ENCODE assay signal across 10 mouse cellular contexts in the genomic region with DNA sequence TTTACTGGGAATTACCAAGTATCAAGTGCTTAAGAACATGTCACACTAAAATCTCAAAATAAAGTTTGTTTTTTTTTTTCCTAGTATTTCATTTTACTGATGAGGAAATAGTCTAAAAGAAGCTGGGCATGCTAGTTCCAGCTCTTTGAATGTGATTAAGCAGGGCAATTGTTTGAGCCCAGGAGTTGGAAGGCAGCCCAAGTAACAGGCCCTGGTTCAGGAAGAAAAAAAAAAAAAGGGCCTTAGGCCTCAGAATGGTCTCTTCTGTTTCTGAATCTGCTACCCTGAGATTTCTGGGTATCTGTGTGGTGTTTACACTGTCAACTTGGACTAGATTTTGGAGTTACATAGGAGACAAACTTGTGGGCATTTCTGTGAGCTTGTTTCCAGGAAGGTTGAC. TPM values are rescaled to one million over a fixed set of nuclear protein-coding genes. Genes with fewer than 3 reads are reported as not detected.
DNase-seq lines count a peak whose midpoint lies in the region; ATAC-seq and TF ChIP-seq lines count a peak whose summit lies in the region.
"Had no signal": no experiment of that assay in that cellular context is flagged by ENCODE, and none has a peak within 500 bp of the region (broad histone marks: within the 10 kb centered on the region; RNA-seq: fewer than 3 reads in every experiment).

No protein-coding gene starts in this region.

- H3K4me1 ChIP-seq in hindbrain, embryonic 14.5 days (replicated peaks; ENCODE audit: control insufficient read depth, insufficient read depth, low read length) = peaks cover 14% of the 10 kb centered on the region
- H3K4me1 ChIP-seq in hindbrain, embryonic 12.5 days = peaks cover 11% of the 10 kb centered on the region
- peaks cover 14% of the 10 kb centered on the region for H3K4me1 ChIP-seq in midbrain, embryonic 13.5 days (replicated peaks)
- H3K4me1 ChIP-seq in midbrain, embryonic 10.5 days = peaks cover 16% of the 10 kb centered on the region
- H3K4me1 ChIP-seq in olfactory bulb, adult 2 months (ENCODE audit: control insufficient read depth, insufficient read depth, low read length) = peaks cover 15% of the 10 kb centered on the region

- no peak for TF ChIP-seq CTCF in olfactory bulb, adult 2 months (IDR thresholded peaks at IDR 0.05; ENCODE audit: insufficient read depth, low read depth, low read length)

- H3K36me3 ChIP-seq in hindbrain, embryonic 14.5 days (replicated peaks; ENCODE audit: control insufficient read depth, insufficient read depth) = peaks cover 54% of the 10 kb centered on the region
- peaks cover 46% of the 10 kb centered on the region for H3K36me3 ChIP-seq in hindbrain, embryonic 12.5 days
- peaks cover 51% of the 10 kb centered on the region for H3K36me3 ChIP-seq in midbrain, embryonic 13.5 days
- H3K36me3 ChIP-seq in midbrain, embryonic 10.5 days = peaks cover 55% of the 10 kb centered on the region

- ATAC-seq in hindbrain, embryonic 14.5 days (ENCODE audit: low FRiP score) = no peak
- ATAC-seq in hindbrain, embryonic 12.5 days (ENCODE audit: low FRiP score) = no peak
- ATAC-seq in midbrain, embryonic 13.5 days = no peak

- H3K4me3 ChIP-seq in hindbrain, embryonic 14.5 days (replicated peaks; ENCODE audit: low read length) = no peak overlapping the region
- H3K4me3 ChIP-seq in hindbrain, embryonic 12.5 days = no peak overlapping the region
- H3K4me3 ChIP-seq in midbrain, embryonic 13.5 days (replicated peaks) = no peak overlapping the region
- no peak overlapping the region for H3K4me3 ChIP-seq in midbrain, embryonic 10.5 days
- H3K4me3 ChIP-seq in olfactory bulb, adult 2 months (ENCODE audit: insufficient read depth, low read depth, low read length) = no peak overlapping the region
- H3K4me3 ChIP-seq: embryonic facial prominence, embryonic 13.5 days; midbrain, embryonic 12.5 days had no signal

- no peaks in the 10 kb centered on the region for H3K9me3 ChIP-seq in hindbrain, embryonic 14.5 days (ENCODE audit: control insufficient read depth, low read length)
- no peaks in the 10 kb centered on the region for H3K9me3 ChIP-seq in hindbrain, embryonic 12.5 days (replicated peaks)
- no peaks in the 10 kb centered on the region for H3K9me3 ChIP-seq in midbrain, embryonic 13.5 days
- no peaks in the 10 kb centered on the region for H3K9me3 ChIP-seq in midbrain, embryonic 10.5 days (replicated peaks)
- H3K9me3 ChIP-seq: embryonic facial prominence, embryonic 13.5 days; midbrain, embryonic 12.5 days had no signal

- H3K27ac ChIP-seq in hindbrain, embryonic 14.5 days = peak overlapping the region; percentile 34; the same call in 1 of the 2 replicates
- no peak overlapping the region; the same call in 1 of the 2 replicates for H3K27ac ChIP-seq in hindbrain, embryonic 12.5 days
- 0 out of 2 replicates have a peak overlapping the region, but pooled peaks have one; percentile 26 for H3K27ac ChIP-seq in midbrain, embryonic 13.5 days
- no peak overlapping the region for H3K27ac ChIP-seq in midbrain, embryonic 10.5 days (replicated peaks)
- H3K27ac ChIP-seq in olfactory bulb, adult 2 months (ENCODE audit: insufficient read depth, low read depth, low read length) = peak overlapping the region; percentile 53; the same call in 1 of the 2 replicates
- H3K27ac ChIP-seq: embryonic facial prominence, embryonic 13.5 days; midbrain, embryonic 12.5 days had no signal

- no peaks in the 10 kb centered on the region for H3K27me3 ChIP-seq in hindbrain, embryonic 14.5 days (ENCODE audit: control insufficient read depth, insufficient read depth, low read length)
- H3K27me3 ChIP-seq in hindbrain, embryonic 12.5 days = no peaks in the 10 kb centered on the region
- H3K27me3 ChIP-seq in midbrain, embryonic 13.5 days = no peaks in the 10 kb centered on the region
- peaks cover 11% of the 10 kb centered on the region for H3K27me3 ChIP-seq in midbrain, embryonic 10.5 days (ENCODE audit: low read depth, poor library complexity, severe bottlenecking)
- H3K27me3 ChIP-seq: embryonic facial prominence, embryonic 13.5 days; midbrain, embryonic 12.5 days had no signal

- no peak for DNase-seq in hindbrain, embryonic 14.5 days (ENCODE audit: low spot score)
- no peak for DNase-seq in midbrain, embryonic 10.5 days (ENCODE audit: low spot score)
- DNase-seq in brain, adult 2 months (ENCODE audit: low read depth, low spot score) = peak; percentile 45
- no peak for DNase-seq in urinary bladder, postnatal 25 days (ENCODE audit: low spot score)
- DNase-seq: cerebellum, postnatal 14 days had no signal

- no peak for TF ChIP-seq POLR2A in olfactory bulb, adult 2 months (IDR thresholded peaks at IDR 0.05; ENCODE audit: insufficient read depth, low read depth, low read length)

- H3K9ac ChIP-seq in hindbrain, embryonic 14.5 days = no peak overlapping the region
- H3K9ac ChIP-seq in hindbrain, embryonic 12.5 days = no peak overlapping the region
- H3K9ac ChIP-seq in midbrain, embryonic 13.5 days (replicated peaks) = no peak overlapping the region
- H3K9ac ChIP-seq: embryonic facial prominence, embryonic 13.5 days; midbrain, embryonic 12.5 days had no signal

- H3K4me2 ChIP-seq in hindbrain, embryonic 14.5 days (replicated peaks) = no peak overlapping the region
- H3K4me2 ChIP-seq in hindbrain, embryonic 12.5 days (replicated peaks) = no peak overlapping the region
- H3K4me2 ChIP-seq in midbrain, embryonic 13.5 days (replicated peaks) = no peak overlapping the region
- H3K4me2 ChIP-seq: embryonic facial prominence, embryonic 13.5 days; midbrain, embryonic 12.5 days had no signal

RNA-seq across cellular contexts. Expression of a gene that starts 3.1 kb away (rescaled TPM):
- polyA plus RNA-seq in hindbrain, embryonic 14.5 days (2014; fragmentation: Nextera tagmentation; extraction: Ambion mirVana) = 23.7 and 25.6 TPM in 2 replicates
- polyA plus RNA-seq in hindbrain, embryonic 12.5 days (2016; fragmentation: Nextera tagmentation; extraction: Ambion mirVana) = 28.5 and 29.2 TPM in 2 replicates
- polyA plus RNA-seq in midbrain, embryonic 13.5 days (2015; fragmentation: Nextera tagmentation; extraction: Ambion mirVana) = 24.2 and 24.6 TPM in 2 replicates
- 26.3 and 26.4 TPM in 2 replicates for polyA plus RNA-seq in midbrain, embryonic 10.5 days (2016; fragmentation: Nextera tagmentation; extraction: Ambion mirVana)
- not detected in 2 replicates for polyA plus RNA-seq in olfactory bulb, adult 2 months (2012; ENCODE audit: insufficient read depth, insufficient read length, low replicate concordance, missing spikeins)

RNA-seq across cellular contexts. Expression of a gene that starts 23.4 kb away (rescaled TPM):
- polyA plus RNA-seq in hindbrain, embryonic 14.5 days (2014; fragmentation: Nextera tagmentation; extraction: Ambion mirVana) = 49.3 and 54.7 TPM in 2 replicates
- polyA plus RNA-seq in hindbrain, embryonic 12.5 days (2016; fragmentation: Nextera tagmentation; extraction: Ambion mirVana) = 72.0 and 77.6 TPM in 2 replicates
- polyA plus RNA-seq in midbrain, embryonic 13.5 days (2015; fragmentation: Nextera tagmentation; extraction: Ambion mirVana) = 65.8 and 66.7 TPM in 2 replicates
- 95.2 and 97.1 TPM in 2 replicates for polyA plus RNA-seq in midbrain, embryonic 10.5 days (2016; fragmentation: Nextera tagmentation; extraction: Ambion mirVana)
- 165 TPM in 1 of 2 replicates, not detected in the other for polyA plus RNA-seq in olfactory bulb, adult 2 months (2012; ENCODE audit: insufficient read depth, insufficient read length, low replicate concordance, missing spikeins)

RNA-seq across cellular contexts. Expression of a gene that starts 23.4 kb away (rescaled TPM):
- 6.3 and 7.3 TPM in 2 replicates for polyA plus RNA-seq in hindbrain, embryonic 14.5 days (2014; fragmentation: Nextera tagmentation; extraction: Ambion mirVana)
- polyA plus RNA-seq in hindbrain, embryonic 12.5 days (2016; fragmentation: Nextera tagmentation; extraction: Ambion mirVana) = 9.6 and 10.4 TPM in 2 replicates
- 6.8 and 8.1 TPM in 2 replicates for polyA plus RNA-seq in midbrain, embryonic 13.5 days (2015; fragmentation: Nextera tagmentation; extraction: Ambion mirVana)
- polyA plus RNA-seq in midbrain, embryonic 10.5 days (2016; fragmentation: Nextera tagmentation; extraction: Ambion mirVana) = 6.9 and 8.3 TPM in 2 replicates
- polyA plus RNA-seq in olfactory bulb, adult 2 months (2012; ENCODE audit: insufficient read depth, insufficient read length, low replicate concordance, missing spikeins) = not detected in 2 replicates

RNA-seq across cellular contexts. Expression of a gene that starts 34.5 kb away (rescaled TPM):
- 3.8 and 4.5 TPM in 2 replicates for polyA plus RNA-seq in hindbrain, embryonic 14.5 days (2014; fragmentation: Nextera tagmentation; extraction: Ambion mirVana)
- 3.1 and 3.6 TPM in 2 replicates for polyA plus RNA-seq in hindbrain, embryonic 12.5 days (2016; fragmentation: Nextera tagmentation; extraction: Ambion mirVana)
- 1.5 and 1.6 TPM in 2 replicates for polyA plus RNA-seq in midbrain, embryonic 13.5 days (2015; fragmentation: Nextera tagmentation; extraction: Ambion mirVana)
- 2.7 and 3.4 TPM in 2 replicates for polyA plus RNA-seq in midbrain, embryonic 10.5 days (2016; fragmentation: Nextera tagmentation; extraction: Ambion mirVana)
- polyA plus RNA-seq in olfactory bulb, adult 2 months (2012; ENCODE audit: insufficient read depth, insufficient read length, low replicate concordance, missing spikeins) = not detected in 2 replicates

RNA-seq across cellular contexts. Expression of a gene that starts 48.5 kb away (rescaled TPM):
- 46.4 and 48.2 TPM in 2 replicates for polyA plus RNA-seq in hindbrain, embryonic 14.5 days (2014; fragmentation: Nextera tagmentation; extraction: Ambion mirVana)
- 42.7 and 44.5 TPM in 2 replicates for polyA plus RNA-seq in hindbrain, embryonic 12.5 days (2016; fragmentation: Nextera tagmentation; extraction: Ambion mirVana)
- 43.9 and 45.9 TPM in 2 replicates for polyA plus RNA-seq in midbrain, embryonic 13.5 days (2015; fragmentation: Nextera tagmentation; extraction: Ambion mirVana)
- polyA plus RNA-seq in midbrain, embryonic 10.5 days (2016; fragmentation: Nextera tagmentation; extraction: Ambion mirVana) = 21.3 and 29.3 TPM in 2 replicates
- not detected in 2 replicates for polyA plus RNA-seq in olfactory bulb, adult 2 months (2012; ENCODE audit: insufficient read depth, insufficient read length, low replicate concordance, missing spikeins)

Comparison
In these comparisons a context has a peak if more than half of its experiments do, and no peak if none do; other contexts are left out.
1. H3K27ac ChIP-seq: peak in hindbrain, embryonic 14.5 days (single experiment), midbrain, embryonic 13.5 days (single experiment) and olfactory bulb, adult 2 months (single experiment); none in hindbrain, embryonic 12.5 days (single experiment) and midbrain, embryonic 10.5 days (single experiment).
2. RNA of a gene that starts 3.1 kb away (polyA plus RNA-seq): 28.5 to 29.2 TPM in hindbrain, embryonic 12.5 days, 26.3 to 26.4 TPM in midbrain, embryonic 10.5 days, 24.2 to 24.6 TPM in midbrain, embryonic 13.5 days and 23.7 to 25.6 TPM in hindbrain, embryonic 14.5 days; not detected in olfactory bulb, adult 2 months; every median in the first group is over 10 times any median in the second.